Mouse (Mus musculus): ENCODE measurements around the gene Gpx1.

The Gpx1 gene

GRCm38 (mm10) chr9:108340258-108341138, 1.8 kb downstream of the Gpx1 start:
- no peak for DNase-seq

GRCm38 (mm10) chr9:108341139-108341475, 2.4 kb downstream of the Gpx1 start:
- DNase-seq: no peak

- no peak for DNase-seq
Measured at GRCm38 (mm10) chr9:108341801-108342200, 3.1 kb downstream of the Gpx1 start.

GRCm38 (mm10) chr9:108342301-108342831, 3.7 kb downstream of the Gpx1 start:
- DNase-seq: no peak

GRCm38 (mm10) chr9:108343331-108343730, 4.6 kb downstream of the Gpx1 start:
- DNase-seq: no peak

- no peak for DNase-seq
Measured at GRCm38 (mm10) chr9:108343835-108344234, 5.1 kb downstream of the Gpx1 start.

- no peak for DNase-seq
Measured at GRCm38 (mm10) chr9:108344471-108344870, 5.8 kb downstream of the Gpx1 start.

- no peak for DNase-seq
Measured at GRCm38 (mm10) chr9:108347024-108347423, 8.3 kb downstream of the Gpx1 start.

- peak; percentile 86 for DNase-seq
Measured at GRCm38 (mm10) chr9:108347540-108348289, 9.0 kb downstream of the Gpx1 start, which contains the start of gene Usp4. Usp4 (plus strand) TSS chr9:108347853.

GRCm38 (mm10) chr9:108348290-108348680, 9.6 kb downstream of the Gpx1 start:
- DNase-seq: no peak

- DNase-seq: no peak
Measured at GRCm38 (mm10) chr9:108349727-108350126, 11.0 kb downstream of the Gpx1 start.

- no peak for DNase-seq
Measured at GRCm38 (mm10) chr9:108378234-108378633, 39.5 kb downstream of the Gpx1 start.

- no peak for DNase-seq
Measured at GRCm38 (mm10) chr9:108378736-108379135, 40.0 kb downstream of the Gpx1 start.

- no peak for DNase-seq
Measured at GRCm38 (mm10) chr9:108379294-108379693, 40.6 kb downstream of the Gpx1 start.

- DNase-seq: no peak
Measured at GRCm38 (mm10) chr9:108381382-108381781, 42.7 kb downstream of the Gpx1 start.

GRCm38 (mm10) chr9:108385006-108385405, 46.3 kb downstream of the Gpx1 start:
- no peak for DNase-seq

GRCm38 (mm10) chr9:108386816-108387215, 48.1 kb downstream of the Gpx1 start:
- DNase-seq: no peak

- no peak for DNase-seq
Measured at GRCm38 (mm10) chr9:108388601-108389000, 49.9 kb downstream of the Gpx1 start.

- no peak for DNase-seq
Measured at GRCm38 (mm10) chr9:108389220-108389619, 50.5 kb downstream of the Gpx1 start.

All from cerebellum, adult 11 months (tissue).